Mouse (Mus musculus) lung, postnatal 4 days (tissue): ENCODE measurements around the gene Creg2.
"Not testable (repeated sequence)": the region's sequence is repeated elsewhere in the genome, so short reads cannot be mapped to it uniquely, and the experiment has no call there.

ENCODE experiments used
- DNase-seq, 2 experiments: peaks; one replicate each; pipeline ENCODE4 v3.0.0; 2021

Gene Creg2

DNA sequence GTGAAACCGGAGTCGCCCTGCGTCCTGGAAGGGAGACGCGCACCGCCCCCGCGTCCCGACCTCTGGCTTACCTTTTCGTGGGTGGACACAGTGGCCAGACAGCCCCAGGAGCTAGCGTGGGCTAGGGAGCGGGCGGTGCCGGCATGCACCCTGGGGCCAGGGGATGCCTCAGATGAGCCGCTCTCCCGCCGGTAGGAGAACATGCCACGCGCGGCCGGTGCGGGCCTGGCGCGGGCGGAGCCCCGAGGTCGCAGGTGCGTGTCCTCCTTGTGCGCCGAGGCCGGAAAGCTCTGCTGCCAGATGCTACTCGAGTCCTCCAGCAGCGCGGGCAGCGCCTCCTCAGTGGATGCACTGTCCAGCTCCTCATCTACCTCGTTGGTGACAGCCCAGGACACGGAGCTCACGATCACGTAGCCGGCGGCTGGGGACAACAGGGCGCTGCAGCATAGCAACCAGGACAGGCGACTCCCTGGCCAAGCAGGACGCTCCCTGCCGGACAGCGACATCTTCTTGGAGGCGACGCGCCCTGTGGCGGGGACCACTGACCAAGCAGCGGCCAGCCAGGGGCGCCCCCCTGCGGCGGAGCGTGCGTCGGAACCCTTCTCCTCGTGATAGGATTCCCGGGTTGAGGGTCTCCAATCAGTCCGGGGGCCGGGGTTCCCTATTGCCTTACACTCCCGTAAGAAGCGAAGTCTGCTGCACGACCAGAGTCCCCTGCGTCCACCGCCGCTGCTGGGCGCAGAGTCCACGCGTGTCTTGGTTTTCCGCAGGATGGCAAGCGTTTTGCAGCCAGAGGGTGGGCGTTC lies 636 bp downstream of the Creg2 start:
- DNase-seq: peak; percentile 63 to 72

DNA sequence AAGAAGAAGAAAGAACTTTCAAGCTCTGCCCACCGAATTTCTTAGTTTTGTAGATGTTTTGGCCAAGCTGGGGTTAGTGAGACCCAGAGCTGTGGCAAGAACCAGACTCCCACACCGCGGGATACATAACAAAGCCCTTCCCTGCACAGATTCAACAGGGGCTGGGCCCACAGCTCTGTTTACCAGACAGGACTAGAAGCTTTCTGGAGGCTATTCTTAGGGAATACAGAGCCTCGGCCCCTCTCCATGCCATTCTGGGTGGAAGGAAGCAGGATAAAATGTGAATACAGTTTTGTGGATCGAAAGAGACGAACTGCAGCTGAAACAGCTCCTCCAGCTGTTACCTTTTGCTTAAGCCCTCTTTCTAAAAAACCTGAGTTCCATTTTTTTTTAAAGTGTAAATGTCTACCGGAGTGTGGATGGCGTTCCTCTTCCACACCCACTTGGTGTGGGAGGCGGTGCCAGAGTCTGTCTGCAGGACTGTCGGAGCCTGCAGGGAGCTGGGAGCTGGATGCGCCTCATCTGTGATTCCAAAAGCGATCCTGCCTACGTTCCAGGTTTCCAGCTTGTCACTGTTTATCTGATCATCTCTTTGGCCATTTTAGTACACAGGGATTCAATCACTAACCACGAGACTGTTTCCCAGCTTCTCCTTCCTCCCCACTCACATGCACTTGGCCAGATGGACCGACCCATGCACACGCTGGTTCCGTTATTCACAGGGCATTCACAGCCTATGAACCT lies 1.4 kb downstream of the Creg2 start:
- DNase-seq: no peak

DNA sequence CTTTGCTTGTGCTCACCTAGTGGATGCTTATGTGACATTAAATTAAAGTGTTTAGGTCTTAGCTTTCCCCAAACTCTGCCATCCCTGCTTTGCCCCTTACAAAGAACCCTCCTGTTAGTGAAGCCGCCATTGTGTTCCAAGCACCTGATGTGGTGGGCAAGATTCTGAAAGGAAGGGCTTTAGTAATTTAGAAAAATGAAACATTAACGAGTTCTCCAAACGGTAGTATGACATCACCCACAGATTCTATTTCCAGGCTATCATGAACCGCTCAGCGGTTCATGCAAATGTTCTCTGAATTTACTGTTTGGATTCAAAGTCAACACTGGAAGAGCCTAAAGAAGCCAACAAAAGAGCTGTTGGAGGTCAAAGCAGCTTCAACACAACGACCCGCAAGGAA lies 2.7 kb downstream of the Creg2 start:
- DNase-seq: no peak

DNA sequence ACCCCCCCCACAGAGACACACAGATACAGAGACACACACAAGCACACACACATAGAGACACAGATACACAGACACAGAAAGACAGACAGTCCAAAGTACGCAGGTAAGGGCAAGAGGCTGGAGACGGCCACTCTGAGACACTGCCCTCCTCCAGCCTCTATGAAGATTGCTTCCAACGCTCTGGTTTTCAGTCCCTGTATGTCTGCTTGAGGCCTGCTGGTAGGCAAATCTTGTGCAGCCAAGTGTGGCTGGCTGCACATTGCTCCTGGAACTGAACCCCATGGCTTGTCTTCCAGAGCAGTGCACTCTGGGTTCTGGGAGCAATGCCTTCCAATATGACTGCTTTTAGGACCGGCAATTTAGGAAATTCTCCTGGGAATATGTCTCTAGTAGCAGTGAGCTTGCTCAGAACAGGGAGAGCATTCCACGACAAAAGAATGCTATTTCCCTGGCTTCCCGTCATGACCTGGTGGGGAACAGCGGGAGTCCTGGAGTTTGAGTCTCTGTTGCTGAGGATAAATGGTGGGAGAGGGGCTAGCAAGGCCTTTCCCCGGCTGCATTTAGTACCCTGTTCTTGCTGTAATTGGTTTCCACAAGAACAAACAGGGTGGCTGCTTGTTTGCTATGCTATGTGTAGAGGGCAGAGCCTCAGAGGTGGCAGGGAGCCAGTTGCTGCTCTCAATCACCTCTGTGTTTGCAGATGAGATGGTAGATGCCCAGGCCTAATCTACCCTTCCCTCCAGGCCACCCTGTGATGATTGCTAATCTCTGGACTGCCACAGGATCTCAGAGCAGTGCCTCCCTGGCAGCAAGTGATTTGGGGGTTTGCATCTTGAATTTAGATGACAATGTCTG lies 5.1 kb downstream of the Creg2 start:
- DNase-seq: no peak

DNA sequence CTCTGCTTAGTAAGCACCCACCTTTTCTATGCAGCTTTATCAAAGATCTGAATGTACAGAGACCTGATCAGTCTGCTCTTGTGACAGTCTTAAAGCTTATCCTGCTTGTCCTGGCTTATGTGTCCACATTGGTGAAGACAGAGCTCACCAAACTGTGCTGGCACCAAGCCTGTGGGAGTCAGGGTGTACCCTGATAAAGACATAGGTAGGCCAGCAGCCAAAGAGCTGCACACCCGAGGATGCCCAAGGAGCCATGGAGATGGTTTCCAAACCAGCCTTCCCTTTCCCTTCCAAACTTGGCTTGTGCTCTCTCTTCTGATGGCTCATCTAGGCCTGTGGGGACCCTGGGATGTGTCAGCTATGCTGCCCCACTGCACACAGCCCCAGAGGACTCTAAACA lies 6.9 kb downstream of the Creg2 start:
- no peak for DNase-seq

DNA sequence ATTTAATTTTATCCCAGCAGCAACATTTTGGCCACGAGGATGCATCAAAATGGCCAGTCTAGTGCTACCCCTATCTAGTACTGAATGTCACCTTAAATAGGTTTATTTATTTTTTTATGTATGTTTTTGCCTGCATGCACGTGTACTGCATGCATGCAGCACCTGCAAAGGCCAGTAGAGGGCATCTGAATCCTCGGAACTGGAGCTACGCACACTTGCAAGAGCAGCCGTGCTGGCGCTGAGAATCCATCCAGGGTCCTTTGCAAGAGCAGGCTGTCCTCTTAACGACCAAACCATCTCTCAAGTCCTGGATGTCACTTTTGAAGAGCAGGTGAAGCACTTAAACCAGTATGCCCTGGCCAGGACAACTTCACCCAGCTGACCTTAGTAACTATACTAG lies 9.6 kb downstream of the Creg2 start:
- DNase-seq: no peak

DNA sequence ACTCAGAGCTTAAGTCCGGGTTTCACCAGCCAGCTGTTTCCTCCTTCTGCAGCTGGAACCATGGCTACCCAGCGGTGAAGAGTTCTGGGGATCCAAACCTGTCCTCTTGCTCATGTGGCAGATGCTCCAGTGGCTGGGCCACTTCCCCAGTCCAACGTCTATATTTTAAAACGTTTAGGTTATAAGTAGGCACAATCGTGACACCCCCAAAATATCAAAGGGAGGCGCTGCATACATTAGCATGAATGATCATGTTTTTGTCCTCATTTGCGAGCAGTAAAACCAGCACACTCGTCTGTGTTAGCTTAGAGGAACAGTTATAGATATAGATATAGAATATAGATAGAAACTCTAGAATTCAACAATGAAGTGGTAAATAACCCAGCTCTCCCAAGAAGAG lies 14.1 kb downstream of the Creg2 start:
- DNase-seq: no peak

DNA sequence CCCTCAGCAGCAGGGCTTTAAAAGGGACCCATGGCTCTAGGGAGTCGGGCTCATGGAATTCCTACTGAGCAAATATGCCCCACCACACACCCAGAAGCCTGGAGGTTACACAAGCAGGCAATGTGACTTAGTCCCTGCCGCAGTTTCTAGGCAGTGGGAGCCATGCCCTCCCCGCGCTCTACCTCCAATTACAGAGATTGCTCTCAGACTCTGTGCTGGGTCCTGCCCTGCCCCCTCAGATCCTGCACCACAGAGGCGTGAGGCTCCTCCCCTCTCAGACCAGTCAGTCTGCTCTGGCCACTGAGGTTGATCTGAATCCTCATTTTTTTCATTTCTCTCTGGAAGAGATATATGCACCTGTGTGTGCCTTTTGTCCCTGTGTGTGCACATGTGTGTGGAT lies 14.6 kb downstream of the Creg2 start:
- DNase-seq: peak in 1 of 2 experiments; percentile 25

DNA sequence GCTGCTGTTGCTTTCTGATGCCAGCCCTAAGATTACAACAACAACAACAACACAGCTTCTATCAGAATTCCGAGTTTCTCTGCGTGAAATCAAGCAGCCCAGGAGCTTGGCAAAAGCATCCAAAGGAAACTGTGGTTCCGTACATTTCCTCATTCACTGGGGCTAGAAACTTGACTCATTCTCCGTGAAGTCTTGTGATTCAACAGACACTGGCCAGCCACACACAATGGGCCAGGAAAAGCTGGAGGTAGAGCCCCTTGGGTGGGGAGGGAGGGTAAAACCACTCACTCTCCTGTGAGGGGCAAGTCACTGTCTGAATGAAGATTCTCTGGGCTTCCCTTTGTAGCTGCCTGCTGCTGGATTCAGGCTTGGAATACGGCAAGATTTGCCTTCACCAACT lies 15.1 kb downstream of the Creg2 start:
- DNase-seq: no peak

DNA sequence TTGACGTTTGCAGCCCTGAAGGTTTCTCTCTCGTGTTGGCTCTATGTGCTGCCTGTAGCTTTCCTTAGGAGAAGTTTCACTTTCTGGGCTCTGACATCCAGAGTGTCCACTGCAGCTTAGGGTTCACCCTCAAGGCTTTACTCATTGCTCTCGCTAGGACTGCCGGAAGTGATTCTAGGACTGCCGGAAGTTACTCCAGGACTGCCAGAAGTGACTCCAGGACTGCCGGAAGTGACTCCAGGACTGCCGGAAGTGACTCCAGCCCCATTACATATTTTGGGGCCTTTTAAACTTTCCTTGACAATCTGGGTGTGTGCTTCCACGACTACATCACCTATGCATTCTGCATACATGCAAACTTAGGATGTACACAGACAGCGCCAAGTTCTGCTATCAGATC lies 22.7 kb downstream of the Creg2 start:
- no peak for DNase-seq

DNA sequence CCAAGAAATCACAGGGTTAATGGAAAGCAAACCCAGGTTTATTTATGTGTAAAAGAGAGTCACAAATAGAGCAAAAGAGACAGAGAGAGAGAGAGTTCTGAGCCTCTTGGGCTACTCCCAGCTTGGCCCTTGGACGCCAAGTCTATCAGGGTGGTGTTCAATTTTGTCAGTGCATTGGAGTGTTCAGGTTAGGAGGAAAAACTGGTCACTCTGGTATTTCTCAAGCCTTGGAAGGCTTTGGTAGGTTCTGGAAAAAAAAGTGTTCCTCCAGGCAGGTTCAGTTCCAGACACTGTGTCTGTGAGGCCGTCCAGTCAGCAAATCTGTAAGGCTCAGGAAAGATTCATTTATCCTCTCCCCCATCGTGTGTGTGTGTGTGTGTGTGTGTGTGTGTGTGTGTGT lies 25.8 kb downstream of the Creg2 start:
- DNase-seq: no peak

DNA sequence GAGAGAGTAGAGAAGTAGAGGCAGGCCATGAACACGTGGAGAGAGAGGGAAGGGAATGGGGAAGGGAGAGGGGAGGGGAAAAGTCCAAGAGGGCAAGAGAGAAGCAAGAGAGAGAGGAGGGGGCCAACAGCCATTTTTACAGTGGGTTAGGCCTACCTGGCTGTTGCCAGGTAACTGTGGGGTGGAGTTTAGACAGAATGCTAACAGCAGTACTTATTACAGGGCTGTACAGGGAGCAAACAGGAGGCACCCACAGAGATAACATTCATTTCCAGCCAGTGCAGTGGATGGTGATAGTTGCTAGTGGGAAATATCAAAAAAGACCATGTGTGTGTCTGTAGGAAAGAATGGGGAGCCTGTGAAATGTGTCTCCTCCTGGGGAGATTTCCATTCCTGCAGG lies 27.5 kb downstream of the Creg2 start:
- DNase-seq: no peak

DNA sequence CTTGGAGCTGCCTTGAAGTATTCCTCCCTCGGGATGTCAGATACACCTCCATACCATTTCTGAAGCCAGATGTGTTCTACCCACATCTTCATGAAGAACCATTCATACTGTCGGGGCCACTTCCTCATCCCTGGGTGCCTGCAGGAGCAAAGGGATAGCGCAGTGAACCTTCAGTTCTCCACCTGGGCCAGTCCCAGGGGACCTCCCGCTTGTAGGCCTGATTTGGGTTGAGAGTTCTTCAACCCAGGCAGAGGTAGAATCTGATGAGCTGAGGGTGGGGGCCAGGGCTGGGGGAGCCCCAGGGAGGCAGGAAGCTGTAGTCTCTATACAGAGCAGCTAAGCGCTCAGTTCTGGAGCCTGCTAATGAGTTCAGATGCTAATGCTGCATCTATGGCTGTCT lies 28.2 kb downstream of the Creg2 start:
- DNase-seq: no peak

DNA sequence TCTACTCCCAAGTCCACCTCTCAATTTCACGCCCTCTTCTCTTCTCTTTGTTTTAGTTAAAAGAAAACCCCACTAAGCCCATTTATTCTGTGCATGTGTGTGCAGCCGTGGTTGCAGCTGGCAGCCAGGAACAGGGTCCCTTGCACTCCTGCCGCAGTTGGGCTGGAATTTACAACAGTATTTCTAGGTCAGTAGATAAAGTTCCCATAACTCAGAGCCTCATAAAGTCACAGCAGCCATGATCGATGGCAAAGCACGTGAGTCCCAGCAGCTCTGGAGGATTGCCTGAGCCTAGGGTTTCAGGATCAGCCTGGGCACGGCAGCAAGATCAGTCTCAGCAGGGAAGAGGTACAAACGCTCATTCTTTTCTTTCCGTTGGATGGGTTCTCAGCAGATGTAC lies 32.8 kb downstream of the Creg2 start:
- no peak for DNase-seq

DNA sequence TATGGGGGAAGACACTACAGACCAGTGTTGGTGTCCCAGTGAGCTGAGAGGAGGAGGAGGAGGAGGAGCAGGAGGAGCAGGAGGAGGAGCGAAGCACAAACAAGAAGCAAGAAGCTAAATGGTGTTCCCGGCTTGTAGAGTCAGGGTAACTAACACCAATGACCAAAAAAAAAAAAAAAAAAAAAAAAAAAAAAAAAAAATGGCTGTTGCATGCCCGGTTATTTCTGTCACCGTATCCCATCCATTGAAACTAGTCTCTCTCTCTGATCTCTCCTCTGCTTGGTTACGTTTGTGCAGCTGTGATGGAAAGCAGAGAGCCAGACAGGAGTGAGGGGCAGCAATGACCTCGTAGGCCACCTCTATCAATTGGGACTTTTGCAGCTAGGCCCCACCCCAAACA lies 35.7 kb downstream of the Creg2 start:
- DNase-seq: no peak

DNA sequence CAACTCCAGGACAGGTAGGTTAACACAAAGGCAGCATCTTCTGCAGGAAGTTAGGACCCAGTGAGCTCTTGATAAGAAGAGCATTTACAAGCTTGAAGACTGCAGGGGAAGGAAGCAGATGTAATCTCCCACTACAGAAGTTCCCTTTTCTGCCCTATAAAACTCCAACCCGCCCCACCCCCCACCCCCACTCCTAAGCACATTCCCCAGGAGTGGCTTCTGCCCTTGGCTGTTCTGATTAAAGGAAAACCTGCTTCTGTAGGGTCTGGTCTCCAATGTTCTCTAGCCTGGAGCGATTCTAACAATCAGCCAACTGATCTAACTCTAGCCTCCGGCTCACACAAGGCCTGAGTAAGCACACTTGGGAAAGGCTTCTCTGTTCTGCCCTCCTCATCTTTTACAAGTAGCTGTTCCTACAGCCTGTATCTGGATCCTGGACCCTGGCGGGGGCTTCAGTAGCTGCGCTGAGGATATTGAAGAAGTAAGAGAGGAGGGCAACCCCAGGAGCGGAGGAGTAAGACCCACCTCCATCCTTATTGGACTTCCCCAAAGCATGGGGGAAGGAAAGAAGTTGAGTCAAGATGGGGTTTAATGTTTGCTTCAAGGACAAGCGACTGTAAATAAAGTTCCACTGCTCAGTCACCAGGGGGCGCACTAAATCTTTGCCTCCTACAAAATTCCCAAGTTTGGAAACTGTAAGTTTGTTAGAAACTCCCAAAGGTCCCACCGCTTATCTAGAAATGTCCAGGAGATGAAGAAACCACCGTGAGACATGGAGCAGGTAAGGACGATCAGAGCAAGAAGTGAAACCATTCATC lies 36.6 kb downstream of the Creg2 start:
- peak in 1 of 2 experiments; percentile 70 for DNase-seq

DNA sequence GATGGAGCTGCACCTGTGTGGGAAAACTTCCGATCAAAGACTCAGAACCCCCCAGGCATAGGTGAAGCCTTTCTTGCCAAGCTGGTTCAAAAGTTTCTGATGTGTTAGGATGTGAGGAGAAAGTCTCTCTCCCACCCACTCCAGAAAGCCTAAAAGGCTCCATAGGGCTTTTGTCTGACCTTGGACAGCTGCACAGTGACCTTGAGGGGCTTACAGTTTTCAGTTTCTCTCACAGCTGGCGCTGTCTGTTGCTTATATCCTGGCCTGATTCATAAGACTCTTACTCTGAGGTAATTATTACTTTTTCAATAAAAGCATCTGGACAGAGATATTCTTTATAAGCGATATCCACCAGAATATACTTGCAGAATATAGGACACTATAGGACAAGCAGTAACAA lies 38.2 kb downstream of the Creg2 start:
- no peak for DNase-seq

DNA sequence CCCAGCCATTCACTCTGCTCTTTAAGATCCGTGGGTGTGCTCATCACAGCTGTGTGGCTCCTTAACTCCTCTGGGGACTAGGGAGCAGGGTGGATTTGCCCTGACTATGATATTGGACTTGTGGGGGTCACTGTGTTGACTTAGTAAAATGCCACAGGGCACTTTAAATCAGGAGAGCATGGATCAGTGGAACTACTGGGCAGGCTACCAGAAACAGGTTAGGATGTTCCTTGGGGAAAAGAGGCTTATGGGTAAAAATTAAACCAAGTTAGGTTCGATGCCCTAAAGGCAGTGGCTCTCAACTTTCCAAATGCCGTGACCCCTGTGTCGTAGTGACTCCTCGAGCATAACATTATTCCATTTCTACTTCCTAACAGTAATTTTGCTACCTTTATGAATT lies 38.8 kb downstream of the Creg2 start:
- DNase-seq: no peak

DNA sequence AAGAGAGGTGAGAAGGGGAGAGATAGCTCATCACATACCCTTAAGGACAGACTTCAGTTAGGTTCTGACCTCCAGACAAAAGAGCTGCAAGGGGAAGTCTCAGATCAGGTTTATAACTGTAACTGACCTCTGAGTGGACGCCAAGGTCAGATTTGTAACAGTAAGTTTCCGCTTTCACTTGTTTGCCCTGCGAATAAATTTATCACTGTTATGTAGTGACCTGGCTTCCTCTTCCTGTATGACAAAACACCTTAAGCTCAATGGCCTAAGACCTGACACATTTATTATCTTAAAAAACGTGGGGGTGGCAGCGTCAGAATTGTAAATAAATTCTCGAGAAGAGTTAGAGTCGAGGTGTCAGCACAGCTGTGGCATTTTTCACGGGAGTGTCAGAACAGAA lies 42.7 kb downstream of the Creg2 start:
- DNase-seq: no peak

DNA sequence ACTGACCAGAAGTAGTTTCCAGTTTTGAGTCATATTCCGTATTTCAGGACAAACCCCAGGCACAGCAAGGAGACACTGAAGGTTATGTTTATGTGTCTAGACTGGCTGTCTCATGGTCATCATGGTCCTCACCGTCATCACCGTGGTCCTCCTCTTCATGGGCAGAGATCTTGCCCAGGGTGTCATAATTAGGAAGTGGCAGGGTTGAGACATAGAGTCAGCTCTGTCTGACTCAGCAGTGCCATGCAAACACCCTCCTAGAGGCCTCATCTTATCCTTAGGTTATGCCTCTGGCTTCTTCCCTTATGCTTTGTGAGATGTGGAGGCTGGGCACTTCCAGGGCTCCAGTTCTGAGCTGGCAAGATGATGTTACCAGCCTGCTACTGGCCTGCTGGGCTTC lies 48.8 kb downstream of the Creg2 start:
- peak in 1 of 2 experiments; percentile 21 for DNase-seq

DNA sequence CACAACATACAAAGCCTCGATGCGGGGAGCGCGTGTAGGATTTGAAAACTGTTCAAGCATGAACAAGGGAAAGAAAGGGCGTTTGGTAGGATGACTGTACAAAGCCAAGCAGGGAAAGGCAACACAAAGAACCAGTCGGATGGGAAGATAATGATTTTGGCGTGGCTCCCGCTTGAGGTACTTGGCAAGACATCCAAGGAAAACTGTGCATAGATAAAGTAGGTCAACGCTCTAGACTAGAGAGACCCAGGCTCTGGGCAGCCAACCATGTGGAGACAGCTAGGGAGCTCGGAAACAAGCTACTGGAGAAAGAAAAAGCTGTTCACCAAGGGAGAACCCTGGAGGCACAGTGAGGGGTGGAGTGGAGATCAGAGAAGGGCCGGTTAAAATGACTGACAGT lies 52.5 kb downstream of the Creg2 start:
- no peak for DNase-seq

DNA sequence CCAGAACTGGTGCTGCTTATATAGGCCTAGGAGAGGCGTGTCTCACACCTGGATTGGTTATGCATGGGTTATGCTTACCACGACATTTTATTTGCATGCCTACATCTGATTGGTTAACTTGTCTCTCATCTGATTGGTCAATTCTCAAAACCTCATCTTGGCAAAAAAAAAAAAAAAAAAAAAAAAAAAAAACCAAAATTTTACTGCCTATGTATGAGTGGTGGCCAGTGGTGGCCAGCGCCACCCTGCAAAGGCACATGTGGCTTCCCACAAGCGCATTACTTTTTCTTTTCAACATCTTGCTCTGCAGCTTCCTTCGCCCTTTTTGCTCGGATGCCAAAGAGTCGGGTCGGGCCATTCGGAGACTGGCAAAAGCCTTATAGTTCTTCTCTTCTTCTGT lies 54.1 kb downstream of the Creg2 start:
- not testable (repeated sequence) for DNase-seq

DNA sequence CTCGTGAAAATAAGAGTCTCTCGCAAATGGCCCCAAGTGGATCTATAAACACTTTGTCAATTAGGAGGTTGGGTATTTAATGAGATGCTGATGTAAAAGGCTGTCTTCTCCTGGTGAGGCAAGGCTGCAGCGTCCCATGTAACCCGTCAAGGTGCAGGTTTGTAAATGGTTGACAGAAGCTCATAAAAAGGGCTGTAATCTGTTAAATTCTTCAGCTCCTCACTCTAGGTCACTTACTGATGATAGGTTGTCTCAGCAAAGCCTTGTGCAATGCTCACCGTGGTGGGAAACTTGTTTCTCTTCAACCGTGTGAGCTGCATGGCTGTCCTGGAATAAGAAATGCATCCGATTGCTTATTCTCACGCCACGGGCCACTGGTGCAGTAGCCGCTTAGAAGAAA lies 57.4 kb downstream of the Creg2 start:
- no peak for DNase-seq
